Mouse (Mus musculus): Measurements from ENCODE around the gene Prox1.

Prox1 gene

DNA sequence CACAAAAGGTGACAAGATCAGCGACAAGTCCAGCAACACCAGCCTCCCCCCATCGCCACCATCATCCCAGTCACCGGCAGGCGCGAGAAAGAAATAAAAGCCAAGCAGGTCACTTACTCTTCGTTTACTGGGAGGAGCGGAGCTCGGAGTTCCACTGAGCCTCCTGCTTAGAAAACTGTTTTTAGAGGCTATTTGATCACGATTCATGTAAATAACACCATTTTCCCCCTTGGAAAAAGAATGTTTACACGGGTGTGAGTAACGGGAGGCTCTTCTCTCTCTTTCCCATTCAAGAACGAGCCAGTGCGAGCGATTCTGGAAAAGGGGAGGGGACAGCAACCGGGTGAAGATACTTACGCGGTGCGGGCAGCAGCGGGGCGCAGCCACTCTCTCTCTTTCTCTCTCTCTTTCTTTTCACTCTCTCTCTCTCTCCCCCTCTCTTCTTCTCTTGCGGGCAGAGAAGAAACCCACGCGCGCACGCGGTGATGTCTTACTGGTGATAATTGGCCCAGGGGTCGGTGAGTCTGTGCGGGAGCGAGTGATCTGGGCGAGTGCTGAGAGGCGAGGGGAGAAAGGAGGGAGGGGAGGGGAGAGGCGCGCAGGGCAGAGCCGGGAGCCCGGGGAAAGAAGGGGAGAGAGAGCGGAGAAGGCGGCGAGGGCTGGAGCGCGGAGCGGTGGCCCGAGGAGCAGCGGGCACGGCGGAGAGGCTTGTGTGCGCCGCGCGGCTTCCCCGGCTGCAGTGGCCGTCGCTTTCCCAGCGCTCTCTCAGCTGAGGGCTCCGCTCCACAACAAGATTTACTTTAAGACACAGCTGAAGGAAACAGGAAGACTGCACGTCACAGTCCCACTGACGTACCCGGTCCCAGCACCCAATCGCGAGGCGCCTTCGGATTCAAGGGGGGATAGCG, at the start of gene Prox1:
Prox1 (minus strand) TSS at position 804 of the 908 bp plus-strand sequence.
- no peak for DNase-seq (ENCODE audit: low read depth)

GRCm38 (mm10) chr1:190216621-190217020, 46.1 kb upstream of the Prox1 start:
- DNase-seq (ENCODE audit: low read depth) = no peak

DNA sequence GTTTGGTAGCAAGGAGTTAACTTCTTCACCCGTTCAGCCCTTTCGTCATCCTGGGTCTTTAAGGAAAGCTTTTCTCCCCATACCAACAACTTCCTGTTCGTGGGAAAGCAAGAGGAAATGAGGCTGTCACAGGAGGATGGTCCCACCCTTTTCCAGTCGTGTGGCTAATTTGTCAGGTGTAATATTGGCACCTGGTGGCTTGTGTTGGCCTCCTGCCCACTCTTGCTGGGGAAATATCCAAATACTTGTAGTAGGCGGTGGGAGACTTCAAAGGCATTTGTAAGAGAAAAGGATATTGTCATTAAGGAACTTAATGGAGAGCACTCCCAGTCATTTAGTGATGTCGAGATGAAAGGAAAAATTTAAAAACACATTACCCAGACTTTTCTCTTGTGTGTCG, 44.1 kb upstream of the Prox1 start:
- DNase-seq (ENCODE audit: low read depth) = no peak

DNA sequence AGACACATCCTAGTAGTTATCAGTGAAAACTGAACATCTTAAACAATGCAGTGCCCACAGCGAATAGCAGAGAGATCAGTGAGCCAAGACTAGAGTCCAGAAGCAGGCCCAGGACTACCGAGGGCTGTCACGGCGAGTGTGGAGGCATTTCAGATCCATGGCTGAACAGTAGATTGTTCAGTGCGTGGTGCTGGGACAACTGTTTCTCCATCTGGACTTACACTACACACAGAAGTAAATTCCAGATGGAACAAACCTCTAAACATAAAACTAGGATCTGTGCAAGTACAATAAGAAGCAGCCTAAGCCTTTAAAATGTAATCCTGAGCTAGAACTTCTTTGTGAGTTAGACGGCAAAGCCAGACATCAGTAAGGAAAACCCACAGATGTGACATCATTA, 42.7 kb upstream of the Prox1 start:
- no peak for DNase-seq (ENCODE audit: low read depth)

DNA sequence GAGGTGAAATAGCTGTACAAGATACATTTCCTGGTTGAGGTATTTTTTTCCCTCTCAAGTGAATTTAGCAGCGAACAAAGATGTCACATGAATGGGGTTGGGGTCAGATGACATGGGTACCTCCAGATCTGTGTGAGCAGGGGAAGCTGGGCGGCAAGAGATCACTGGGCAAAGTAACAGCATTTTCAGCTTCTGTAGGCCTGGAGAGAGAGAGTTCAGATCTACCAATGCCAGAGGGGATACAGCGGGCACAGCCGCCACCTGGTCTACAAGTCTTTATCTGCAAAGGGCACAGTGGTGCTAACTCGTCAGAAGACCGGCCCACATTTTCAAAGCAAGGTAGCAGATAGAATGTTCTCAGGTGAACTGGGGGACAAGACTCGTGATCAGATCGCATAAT, 36.7 kb upstream of the Prox1 start:
- no peak for DNase-seq (ENCODE audit: low read depth)

DNA sequence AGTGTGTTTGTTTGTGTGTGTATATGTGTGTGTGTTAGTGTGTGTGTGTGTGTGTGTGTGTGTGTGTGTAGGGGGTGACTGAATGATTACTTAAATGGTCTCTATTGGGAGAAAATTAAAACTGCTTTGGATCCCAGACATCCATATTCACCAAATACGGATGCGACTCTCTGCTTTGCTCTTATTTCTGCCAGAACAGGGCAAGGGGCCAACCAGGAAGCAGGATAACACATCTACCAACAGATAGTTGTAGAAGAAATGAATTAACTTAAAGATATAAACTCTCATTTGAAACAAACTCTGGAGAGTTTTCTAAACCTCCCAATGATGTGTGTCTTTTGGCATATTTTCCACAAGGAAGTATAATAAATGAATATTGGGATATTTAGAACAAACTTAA, 35.2 kb upstream of the Prox1 start:
- DNase-seq (ENCODE audit: low read depth) = no peak

- DNase-seq (ENCODE audit: low read depth) = no peak
Observed at GRCm38 (mm10) chr1:190204378-190205070, 34.0 kb upstream of the Prox1 start.

- no peak for DNase-seq (ENCODE audit: low read depth)
Observed at GRCm38 (mm10) chr1:190201696-190202095, 31.2 kb upstream of the Prox1 start.

DNA sequence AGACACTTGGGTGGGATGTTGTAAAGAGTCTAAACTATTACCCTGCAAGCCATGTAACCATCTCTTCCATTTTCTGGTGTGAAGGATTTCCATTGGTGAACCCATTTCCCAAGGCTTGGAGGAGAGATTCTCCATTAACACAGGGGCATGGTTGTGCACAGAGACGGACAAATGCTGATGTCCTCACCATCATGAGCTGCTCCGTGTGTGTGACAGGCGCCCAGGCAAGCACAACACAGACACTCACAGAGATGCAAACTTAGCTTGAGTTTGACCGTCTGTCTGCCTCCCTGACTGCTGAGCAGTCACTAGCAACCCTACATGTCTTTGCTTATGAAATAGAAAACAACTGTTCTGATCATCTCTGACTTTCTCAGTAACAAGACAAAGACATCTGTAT, 30.5 kb upstream of the Prox1 start:
- DNase-seq (ENCODE audit: low read depth) = no peak

DNA sequence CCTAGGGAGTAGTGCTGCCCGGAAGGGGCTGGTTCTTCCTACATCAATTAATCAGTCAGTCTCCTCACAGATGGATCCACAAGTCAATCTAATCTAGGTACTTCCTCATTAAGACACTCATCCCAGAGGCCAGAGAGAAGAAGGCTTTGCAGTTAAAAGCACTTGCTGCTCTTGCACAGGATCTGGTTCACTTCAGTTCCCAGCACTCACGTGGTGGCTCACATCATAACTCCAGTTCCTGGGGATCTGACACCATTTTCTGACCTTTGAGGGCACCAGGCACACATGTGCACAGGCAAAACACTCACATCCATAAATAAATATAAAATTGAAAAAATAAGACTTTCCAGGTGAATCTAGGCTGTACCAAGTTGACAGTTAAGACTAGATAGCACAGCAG, 27.7 kb upstream of the Prox1 start:
- DNase-seq (ENCODE audit: low read depth) = no peak

DNA sequence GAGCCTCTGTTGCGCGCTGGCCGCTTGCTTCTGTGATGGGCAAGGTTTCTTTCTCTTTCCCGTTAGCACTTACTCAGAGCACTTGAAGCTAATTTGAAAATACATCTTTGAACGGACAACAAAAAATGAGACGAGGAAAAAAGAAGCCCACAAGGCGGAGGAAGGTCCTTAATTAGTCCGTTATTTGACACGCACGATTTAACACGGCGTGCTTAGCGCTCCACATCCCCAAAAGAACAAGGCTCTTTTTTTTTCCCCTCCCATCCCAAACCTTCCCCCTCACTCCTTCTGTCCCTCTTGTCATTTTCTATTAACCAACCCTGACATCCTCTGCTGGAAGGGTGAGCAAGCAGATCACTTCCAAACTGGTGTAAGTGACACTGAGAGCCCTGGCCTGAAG, 21.5 kb upstream of the Prox1 start:
- no peak for DNase-seq (ENCODE audit: low read depth)

GRCm38 (mm10) chr1:190190231-190190965, 19.9 kb upstream of the Prox1 start:
- DNase-seq (ENCODE audit: low read depth) = no peak

DNA sequence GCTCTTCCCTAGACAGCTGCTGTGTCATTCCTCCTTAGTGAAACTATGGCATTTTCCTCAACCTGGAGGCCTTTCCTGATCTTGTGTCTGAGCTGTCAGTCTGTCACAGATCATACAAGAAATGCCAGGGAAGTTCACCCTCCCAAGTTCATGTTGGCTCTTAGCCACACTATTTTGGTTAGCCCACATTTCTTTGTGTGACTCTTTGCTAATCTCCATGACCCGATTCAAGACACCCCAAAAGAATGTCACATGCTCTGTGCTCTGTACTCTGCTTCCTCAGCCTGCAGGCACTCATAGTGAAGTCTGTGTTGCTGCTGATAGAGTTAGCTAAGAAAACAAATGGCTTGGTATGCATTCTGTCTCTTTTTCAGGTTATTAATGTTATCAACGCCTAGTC, 18.6 kb upstream of the Prox1 start:
- no peak for DNase-seq (ENCODE audit: low read depth)

GRCm38 (mm10) chr1:190186336-190186735, 15.8 kb upstream of the Prox1 start:
- DNase-seq (ENCODE audit: low read depth) = no peak

DNA sequence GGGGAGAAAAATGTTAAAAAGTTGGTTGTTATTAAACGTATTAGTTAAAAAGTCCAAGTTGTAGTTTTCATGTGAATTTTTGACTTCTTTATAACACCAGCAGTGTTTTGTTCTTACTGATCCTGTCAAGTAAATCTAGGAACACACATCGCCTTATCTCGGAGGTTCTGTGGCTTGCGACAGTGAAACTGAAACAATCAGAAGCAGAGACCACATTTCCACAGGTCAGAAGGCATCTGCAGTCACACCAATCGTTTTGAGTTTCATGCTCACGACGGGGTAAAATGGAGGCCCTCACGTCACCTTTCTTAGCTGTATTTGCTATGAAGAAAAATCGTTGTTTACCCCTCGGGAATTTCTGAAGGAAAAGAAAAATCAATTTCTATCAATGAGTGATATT, 14.8 kb upstream of the Prox1 start:
- no peak for DNase-seq (ENCODE audit: low read depth)

DNA sequence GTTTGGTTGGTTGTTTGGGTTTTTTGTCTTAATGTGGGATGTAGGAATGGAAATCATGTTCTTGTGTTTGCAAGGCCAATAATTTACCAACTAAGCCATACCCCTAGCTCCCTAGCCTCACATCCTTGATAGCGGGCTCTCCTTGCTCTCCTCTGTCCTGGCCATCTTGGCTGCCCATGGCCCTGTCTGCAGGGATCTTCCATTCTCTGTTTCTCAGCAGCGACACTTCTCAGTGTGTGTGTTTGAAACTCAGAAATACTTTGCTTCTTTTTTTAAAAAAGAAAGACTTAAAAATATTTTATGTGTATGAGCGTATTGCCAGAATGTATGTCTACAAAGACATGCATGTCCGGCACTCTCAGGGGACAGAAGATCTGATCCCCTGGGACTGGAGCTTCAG, 13.1 kb upstream of the Prox1 start:
- no peak for DNase-seq (ENCODE audit: low read depth)

GRCm38 (mm10) chr1:190181765-190182164, 11.3 kb upstream of the Prox1 start:
- no peak for DNase-seq (ENCODE audit: low read depth)

GRCm38 (mm10) chr1:190180861-190181260, 10.3 kb upstream of the Prox1 start:
- DNase-seq (ENCODE audit: low read depth) = no peak

DNA sequence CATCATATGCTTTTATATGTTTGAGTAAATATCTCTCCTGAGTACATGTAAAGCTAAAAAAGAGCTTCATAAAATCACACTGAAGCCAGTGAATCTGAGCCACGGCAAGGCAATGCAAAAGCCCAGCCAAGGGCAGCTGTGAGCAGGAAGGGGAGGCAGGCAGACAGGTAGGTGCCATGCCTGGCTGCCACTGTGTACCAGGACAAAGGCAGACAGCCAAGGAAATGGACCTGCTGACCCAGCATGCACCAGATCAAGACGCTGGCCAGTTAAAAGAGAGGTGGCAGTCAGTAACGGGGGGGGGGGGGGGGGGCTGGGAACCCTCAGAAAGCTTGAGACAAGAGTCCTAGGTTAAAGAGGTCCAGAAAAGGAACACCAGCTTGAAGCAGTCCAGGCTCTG, 6.4 kb upstream of the Prox1 start:
- no peak for DNase-seq (ENCODE audit: low read depth)

DNA sequence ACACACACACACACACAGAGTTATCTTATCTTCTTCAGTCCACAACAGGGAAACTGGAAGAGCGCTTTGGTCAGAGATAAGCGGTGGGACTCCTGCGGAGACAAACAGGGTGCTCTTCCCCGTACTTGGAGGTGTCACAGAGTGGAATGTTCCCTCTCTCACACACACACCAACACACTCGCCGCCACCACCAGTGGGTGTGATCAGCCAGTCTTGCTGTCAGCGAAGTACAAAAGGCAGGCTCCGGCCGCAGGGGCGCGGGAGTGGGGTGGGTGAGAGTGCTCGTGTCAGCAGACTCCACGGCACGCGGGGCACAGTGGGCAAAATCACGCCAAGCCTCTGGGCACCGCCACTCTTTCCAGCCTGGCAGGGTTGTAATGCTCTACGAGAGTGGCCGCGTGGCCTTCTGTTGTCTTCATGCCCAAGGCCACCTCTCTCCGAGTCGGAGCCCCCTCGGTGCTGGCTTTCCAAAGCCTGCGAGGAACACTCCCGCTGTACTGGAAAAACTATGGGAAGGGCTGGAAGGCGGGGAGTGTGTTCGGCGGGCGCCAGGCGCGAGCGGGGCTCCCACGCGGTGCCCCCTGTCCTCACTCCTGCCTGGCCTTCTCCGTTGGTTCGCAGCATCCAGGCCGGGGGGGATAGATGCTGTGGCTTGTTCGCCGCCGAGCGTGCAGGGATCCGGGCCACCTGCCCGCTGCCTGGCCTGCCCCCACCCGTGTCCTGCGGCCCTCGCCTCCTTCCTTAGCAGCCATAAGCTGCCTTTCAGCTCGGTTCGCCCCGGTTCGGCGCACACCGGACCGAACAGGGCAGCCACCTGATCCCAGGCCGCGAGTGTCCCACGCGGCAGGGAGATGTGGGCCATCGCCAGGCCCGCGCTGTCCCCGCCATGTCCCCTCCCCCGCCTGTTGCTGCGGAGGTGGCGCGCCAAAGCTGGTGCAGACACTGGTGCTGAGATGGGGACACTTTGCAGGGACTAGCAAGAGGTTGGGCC, 4.5 kb upstream of the Prox1 start:
- DNase-seq (ENCODE audit: low read depth) = no peak

GRCm38 (mm10) chr1:190174231-190174630, 3.7 kb upstream of the Prox1 start:
- no peak for DNase-seq (ENCODE audit: low read depth)

- no peak for DNase-seq (ENCODE audit: low read depth)
Observed at GRCm38 (mm10) chr1:190173596-190173995, 3.1 kb upstream of the Prox1 start.
